Mouse (Mus musculus) heart, adult 2 months (tissue): ENCODE measurements around the gene Phlda2.

Experiments used
- CTCF ChIP-seq: fragments of 200-600 bp; IDR thresholded peaks from 2 replicates; pipeline ENCODE4 v1.8.1; 2022; ENCODE audit warnings: antibody characterized with exemption, mild to moderate bottlenecking, moderate library complexity
- POLR2A ChIP-seq: fragments of 200-500 bp; IDR thresholded peaks from 2 replicates; pipeline ENCODE4 v1.6.1; 2011; ENCODE audit warnings: mild to moderate bottlenecking, low read depth, low read length, control low read depth; ENCODE audit not compliant: insufficient read depth

DNA sequence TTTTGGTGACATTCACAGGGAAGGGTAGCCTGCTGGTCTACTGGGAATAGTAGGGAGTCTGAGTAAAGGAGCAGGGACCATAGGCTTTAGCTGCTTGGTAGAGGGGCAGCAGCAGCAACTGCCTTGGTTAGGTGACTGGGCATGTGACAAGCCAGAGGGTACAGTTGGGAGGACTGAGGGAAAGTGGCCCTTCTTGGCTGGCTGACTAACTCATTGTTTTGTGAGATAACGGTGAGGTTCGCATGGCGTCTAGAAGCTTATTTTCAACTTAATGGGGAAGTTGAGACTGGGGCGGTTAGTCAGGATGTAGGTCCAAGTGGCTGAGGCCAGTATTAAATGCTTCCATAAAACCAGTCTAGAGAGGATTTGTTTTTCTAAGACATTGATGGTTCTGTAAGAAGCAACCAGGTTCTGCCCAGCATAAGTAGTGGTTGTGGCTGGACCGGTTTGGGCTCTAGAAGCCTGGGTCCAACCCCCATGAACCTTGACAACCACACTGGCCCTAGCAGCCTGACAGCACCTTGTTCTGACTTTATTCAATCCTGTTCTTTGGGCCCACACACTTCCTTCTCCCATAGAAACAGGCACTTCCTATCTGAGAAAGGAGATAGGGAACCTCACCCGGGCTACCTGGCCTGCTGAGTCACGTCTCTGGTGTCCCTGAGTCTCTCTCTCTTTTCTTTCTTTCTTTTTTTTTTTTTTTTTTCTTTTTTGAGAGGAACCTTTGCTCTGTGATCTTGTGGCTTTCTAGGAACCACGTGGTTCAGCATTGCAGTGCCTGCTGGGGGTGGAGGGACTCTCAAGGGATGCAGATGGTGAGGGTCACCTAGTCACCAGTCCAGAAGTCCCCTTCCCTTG, 7.6 kb downstream of the Phlda2 start:
- TF ChIP-seq POLR2A (no peak), CTCF (no peak)
